Mouse (Mus musculus) cortical plate, adult 2 months (tissue): ENCODE measurements at regions not wholly inside any gene's neighbourhood (a gene's known extent, or its start where the extent isn't known, plus 50 kb on each side); places are given as distances from the start of the nearest gene placed in this dataset.

Source experiments
- CTCF ChIP-seq: fragments of 200-500 bp; IDR thresholded peaks from 2 replicates; pipeline ENCODE4 v1.5.1; 2011; ENCODE audit warnings: mild to moderate bottlenecking, control low read depth, low read length; ENCODE audit not compliant: insufficient read depth; ENCODE audit errors: extremely low read depth
- POLR2A ChIP-seq: fragments of 200-500 bp; IDR thresholded peaks from 2 replicates; pipeline ENCODE4 v1.6.1; 2011; ENCODE audit warnings: mild to moderate bottlenecking, low read length, control low read depth; ENCODE audit not compliant: insufficient read depth; ENCODE audit errors: extremely low read depth

DNA sequence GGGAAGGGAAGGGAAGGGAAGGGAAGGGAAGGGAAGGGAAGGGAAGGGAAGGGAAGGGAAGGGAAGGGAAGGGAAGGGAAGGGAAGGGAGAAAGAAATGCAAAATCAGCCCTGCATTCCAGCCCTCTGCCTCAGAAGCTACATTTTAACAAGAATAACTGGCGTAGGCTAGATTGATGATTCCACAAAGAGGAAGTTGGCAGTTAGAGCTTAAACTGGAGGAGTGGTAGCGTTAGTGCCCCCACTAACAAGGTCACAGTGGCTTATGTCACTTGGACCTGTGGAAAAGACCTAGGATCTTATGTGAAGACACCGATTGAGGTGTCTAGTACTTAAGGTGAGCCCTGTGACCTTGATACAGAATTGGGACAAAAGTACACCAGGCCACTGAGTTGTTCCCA, 51.0 kb upstream of the Abca1 start:
- TF ChIP-seq CTCF (no peak), POLR2A (no peak)
